Mouse (Mus musculus) CH12F3 (cell line): ENCODE data around the gene Creb5.

Experiments used
- in situ Hi-C: fragments of 300-500 bp; cut with MboI; formaldehyde crosslinking; loops from 2 replicates; pipeline ENCODE4 v1.14.3; 2020; ENCODE audit warnings: low sequenced_read_pairs

Creb5 gene

DNA sequence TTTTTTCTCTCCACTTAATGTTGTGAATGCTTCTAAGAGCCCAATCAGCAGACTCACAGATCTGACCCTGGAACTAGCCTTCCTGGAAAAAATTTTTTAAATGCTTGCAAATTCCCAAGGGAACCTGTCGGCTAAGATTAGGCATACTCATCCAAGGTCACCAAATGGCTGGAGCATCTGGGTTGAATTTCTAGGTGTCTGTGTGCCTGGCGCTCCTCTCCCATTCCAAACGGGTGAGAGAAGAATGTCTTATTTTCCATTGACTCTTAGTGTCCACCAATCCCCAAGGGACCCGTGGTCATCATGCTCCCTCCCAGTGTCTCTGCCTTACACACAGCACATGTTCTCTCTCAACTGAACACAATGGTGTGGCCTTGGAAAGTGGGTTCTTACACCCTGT, 244.4 kb downstream of the Creb5 start:
- in situ Hi-C loops: no loop called here

DNA sequence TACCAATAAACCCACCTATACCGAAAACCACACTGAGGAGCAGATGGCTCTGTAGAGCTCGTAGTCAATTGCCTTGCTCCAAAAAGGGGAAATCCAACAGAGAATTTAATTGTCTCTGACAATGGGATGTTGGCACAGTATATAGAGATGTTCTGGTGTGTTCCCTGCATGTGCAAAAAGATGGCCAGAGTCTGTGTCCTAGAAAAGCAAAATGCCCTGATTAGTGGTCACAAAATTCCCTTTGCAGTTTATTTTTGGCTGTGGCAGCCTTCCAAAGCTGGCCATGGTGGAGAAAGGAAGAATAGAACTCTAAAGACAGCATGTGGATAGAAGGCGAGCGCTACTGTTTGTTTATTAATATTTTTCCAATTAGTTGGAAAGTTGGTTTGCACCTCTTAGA, 250.5 kb downstream of the Creb5 start:
- in situ Hi-C loops: no loop called here

DNA sequence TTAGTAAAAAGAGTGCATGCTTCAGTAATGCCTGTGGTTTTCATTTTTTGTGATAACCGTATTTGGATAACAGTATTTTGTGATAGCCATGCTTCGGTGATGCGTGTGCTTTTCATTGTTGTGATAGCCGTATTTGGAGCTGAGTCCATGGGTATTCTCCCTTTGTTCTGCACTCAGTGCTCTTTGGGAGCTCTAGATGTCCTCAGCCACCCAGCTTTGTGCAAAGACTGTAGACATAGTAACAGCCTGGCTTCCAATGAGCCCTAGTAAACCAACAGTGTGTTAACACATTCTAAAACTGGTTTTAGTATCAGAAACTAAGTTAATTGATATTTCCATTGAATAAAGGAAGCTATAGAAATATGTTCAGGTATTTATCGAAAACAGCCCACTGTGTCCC, 254.7 kb downstream of the Creb5 start:
- in situ Hi-C loops: no loop called here

DNA sequence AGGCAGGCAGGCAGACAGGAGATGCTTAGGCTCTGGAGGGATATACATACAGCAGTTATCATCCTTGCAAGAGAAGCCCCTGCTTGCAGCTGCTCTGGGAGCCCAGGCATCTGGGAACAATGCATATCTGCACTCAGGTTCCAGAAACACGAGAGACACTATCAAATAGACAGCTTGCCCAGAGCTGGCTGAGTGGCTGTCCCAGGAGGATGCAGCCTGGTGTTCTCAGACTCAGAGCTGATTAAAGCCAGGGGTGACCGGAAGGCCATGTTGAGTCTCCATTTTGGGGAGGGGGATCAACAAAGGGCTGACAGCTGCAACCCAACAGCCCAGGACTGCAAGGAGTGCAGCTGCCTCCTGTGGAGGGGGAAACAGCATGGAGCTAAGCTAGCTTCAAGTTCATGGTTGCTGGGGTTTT, 258.4 kb downstream of the Creb5 start:
- in situ Hi-C loops: no loop called here

DNA sequence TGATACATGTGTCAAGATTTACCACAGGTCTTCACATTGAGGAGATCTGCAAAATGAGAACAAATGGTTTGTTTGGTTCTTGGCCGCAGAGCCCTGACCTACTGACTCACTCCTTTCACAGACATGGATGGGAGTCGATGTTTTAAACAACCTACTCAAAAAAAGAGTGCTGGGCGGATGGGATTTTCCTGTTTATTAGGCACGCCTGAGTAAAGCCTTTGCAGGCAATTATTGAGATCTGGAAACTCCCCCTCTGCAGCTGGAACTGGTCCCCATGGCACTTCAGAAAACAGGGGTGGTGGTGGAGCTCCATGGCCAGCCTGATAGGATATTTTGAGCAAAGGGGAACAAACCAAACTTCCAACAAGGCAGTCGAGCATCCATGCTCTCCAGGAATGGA, 258.9 kb downstream of the Creb5 start:
- in situ Hi-C loops: no loop called here

DNA sequence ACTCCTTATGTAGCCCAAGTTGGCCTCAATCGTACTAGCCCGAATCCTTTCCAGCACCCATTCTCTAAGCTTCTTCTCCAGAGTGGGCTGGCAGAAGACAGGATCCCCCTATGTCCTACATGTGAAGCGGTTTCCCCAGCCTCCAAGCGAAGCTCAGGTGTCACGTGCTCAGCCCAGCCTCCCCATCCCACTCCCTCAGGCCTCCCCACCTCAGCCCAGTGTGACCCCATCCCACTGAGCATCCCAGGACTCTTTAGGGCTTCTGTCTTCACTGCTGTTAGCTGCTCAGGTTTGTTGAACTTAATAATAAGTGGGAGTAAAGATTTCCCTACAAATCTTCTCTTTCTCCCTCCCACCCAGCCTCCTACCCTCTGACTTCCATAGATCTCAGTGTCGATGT, 261.2 kb downstream of the Creb5 start:
- in situ Hi-C loops: no loop called here

DNA sequence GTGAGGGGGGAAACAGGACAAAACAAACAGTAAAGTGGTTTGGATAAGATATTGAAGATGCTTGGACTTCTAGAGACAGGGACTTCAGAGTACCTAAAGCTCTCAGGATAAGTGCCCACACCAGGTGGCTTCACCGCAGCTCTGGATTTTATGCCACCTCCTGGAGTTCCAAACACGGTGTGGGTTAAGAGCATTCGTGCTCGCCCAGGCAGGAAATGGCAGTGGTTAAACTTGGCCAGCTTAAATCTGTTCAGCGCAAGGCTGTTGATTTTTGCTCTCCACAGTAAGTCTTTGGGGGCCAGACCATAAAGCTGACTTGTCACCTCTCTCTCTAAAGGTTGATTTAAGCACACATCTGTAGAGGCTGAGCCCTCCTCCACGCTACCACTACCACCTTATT, 262.3 kb downstream of the Creb5 start:
- in situ Hi-C loops: no loop called here

DNA sequence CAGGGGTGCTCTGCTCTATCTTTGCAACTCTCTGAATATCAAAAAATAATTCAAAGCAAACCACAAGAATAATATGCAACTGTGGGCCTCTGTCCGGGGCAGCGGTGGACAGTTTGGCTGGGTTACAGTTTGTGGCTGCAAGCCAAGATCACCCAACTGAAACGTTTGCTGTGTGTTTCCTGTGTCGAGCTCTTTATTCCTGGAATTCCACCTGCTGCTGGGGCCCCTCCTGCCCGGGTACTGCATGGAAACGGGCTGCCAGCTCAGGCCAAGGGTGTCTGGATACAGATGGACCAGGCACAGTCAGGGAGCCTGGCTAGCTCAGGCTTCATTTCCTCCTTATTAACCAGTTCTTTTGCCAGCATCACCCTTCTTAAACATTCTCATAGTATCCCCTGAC, 269.0 kb downstream of the Creb5 start:
- in situ Hi-C loops: no loop called here

DNA sequence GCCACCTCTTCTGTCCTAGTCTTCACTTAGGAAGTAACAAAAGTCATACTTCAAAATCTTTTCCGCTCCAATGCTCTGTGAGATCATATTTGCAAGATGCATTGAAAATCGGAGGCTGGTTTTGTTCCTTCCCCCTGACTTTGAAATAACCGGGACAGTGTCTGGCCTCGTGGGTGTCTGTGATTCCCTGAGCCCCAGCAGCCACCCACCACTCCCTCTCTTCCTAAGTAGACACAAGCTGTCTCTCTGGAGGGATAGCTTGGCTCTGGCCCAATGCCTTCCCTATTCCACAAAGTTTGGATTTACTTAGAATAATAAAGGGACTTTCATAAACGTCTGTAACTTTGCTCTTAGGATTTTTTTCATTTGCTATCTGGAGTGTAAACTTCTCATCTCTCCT, 273.9 kb downstream of the Creb5 start:
- in situ Hi-C loops: no loop called here

DNA sequence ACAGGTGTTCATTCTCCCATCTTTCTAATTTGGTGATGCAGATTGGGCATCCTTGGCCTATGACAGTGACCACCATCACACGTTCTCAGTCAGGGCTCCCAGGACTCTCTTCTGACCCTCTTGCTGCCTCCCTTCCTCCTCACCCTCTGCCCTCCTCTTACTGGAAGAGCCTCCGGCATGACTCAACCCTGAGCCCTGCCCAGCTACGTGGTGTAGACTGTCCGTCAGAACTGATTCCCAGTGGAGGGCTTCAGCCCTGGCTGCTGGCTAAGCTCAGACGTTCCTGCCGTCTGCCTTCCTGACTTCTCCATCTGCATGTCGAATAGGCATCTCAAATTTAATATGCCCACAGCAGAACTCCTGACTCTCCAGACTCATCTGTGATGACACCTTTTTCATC, 275.5 kb downstream of the Creb5 start:
- in situ Hi-C loops: no loop called here

DNA sequence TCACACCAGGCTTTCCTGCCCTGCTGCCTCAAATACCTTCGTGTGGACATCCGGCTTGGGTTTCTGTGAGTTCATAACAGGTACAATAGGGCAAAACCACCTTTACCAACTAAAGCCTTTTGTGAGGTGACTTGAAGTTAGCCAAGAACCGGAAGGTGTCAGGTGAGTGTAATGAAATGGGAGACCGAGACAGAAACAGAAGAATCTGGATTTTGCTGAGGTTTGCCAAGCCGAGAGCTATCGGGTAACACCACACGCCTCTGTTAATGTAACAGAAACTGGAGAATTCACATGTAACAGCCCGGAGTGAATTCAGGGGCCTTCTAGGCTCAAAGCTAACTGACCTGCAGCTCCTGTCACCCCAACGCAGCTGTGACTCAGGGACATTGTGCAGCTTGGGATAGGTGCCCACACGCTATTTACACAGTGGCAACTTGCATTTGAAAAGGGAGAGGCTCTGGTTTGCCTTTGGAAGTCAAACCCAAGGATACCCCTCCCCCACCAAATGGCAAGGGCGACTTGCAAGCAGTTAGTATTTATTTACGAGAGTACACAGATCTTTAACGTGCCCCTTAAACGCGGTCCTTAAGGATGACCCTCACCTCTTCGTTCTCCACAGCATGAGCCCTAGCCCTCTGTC, 276.6 kb downstream of the Creb5 start:
- in situ Hi-C loops: no loop called here

DNA sequence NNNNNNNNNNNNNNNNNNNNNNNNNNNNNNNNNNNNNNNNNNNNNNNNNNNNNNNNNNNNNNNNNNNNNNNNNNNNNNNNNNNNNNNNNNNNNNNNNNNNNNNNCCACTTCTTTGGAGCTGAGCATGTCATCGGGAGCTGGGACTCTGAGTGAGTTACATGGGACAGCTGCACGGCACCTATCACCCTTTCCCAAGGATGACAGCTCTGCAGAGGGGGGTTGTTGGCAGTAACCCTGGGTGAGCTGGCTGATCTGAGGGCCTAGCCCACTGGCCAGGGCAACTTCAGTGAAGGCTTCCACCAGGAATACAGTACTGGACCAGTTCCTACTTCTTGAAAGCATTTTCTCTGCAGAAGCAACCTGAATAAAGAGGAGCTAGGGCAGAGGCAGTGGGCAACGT, 282.4 kb downstream of the Creb5 start:
- in situ Hi-C loops: no loop called here

DNA sequence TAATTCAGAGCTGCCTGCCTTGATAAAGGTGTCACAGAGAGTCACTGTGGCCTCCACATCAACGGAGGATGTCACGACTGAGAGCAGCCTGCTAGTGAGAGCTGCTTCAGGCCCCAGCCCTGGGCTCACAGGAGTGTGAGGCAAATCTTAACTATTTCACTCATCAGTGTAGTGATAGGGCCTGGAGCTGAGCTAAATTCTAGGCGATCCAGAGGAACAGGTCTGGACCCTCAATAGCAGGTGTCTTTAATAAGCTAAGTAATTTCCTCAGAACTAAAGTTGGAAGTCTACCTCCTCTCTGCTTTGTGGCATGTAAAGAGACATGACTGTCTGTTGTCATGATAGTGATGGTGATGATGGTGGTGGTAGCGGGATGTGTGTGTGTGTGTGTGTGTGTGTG, 283.8 kb downstream of the Creb5 start:
- in situ Hi-C loops: no loop called here

DNA sequence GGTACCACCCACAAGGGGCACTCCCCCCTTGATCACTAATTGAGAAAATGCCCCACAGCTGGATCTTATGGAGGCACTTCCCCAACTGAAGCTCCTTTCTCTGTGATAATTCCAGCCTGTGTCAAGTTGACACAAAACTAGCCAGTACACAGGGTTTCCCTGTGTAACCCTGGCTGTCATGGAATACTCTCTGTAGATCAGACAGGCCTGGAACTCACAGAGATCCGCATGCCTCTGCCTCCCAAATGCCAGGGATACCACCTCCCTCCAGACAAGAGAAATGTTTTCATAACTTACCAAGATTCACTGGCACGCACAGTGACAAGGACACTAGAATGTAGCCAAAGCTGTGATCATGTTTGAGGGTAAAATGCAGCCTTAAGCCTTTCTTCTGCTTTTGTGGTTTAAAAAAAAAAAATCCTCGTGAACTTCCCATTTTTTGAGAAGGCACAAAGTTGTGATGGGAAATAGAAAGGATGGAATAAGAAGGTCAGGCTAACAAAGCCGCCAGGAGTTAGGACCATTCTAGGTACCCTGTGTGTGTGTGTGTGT, 284.6 kb downstream of the Creb5 start:
- in situ Hi-C loops: no loop called here

DNA sequence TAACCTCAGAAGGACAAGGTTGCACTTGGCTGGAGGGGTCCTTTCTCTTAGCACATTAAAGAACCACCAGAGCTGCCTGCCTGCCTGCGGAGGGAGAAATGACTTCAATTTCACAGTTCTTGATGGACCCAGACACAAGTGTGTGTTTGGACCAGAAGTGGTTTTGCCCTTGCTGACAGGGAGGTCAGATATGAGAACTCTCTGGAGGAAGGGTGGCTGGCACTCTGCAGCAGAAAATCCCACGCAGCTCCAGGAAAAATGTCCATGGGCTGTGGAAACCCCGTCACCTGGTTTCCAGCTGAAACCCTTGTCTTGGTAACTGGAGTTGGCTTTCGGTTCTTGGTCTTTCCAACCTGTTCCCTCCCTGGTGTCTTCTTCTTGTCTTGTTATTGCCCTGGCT, 285.4 kb downstream of the Creb5 start:
- in situ Hi-C loops: no loop called here

DNA sequence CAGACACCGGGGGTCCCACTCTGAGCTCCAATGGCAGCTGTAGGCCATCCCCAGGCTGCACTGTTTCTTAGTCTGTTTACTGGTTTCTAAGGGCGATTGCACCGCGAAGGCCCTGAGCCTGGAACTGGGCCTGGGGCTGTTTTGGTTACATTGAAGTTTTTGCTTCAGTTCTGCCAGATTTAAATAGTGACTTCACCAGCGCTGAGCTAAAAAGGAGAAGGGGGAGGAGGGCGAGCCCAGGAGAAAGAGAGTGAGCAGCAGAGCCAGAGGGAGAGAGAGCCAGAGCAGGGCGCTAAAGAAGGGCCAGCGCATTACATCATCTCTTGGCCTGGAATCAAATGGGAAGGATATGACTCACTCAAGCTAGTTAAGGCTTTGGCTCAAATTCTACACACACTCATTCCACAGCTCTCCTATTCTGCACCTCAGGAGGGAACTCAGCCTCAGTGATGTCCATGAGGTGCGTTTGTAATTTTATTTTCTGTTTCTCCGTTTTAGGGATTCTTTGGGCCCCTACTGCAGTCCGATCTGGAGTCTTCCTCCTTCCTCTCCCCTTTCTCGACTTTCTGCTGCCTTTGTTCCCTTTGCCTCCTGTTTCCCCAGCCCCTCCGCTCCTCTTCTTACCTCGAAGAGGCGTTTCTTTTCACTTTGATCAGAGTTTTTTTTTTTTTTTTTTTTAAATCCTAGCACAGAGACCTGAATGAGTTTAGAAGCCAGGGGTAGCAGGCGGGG, 286.1 kb downstream of the Creb5 start:
- in situ Hi-C loops: no loop called here

DNA sequence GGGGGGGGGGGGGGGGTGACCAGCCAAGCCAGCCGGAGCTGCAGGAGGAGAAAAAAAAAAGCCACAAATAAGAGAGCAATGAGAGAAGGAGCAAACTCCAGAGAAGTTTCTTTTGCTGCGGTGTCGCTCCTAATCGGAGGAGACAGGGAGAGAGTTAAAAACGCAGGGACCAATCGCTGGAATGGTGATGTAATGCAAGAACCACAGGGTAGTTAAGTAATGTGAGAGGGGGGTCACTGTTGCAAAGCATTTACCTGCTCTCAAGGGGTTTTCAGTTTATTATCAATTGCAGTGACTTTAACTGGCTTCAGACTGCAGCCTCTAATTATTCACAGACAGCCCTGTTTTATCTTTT, 286.6 kb downstream of the Creb5 start:
- in situ Hi-C loops: no loop called here

DNA sequence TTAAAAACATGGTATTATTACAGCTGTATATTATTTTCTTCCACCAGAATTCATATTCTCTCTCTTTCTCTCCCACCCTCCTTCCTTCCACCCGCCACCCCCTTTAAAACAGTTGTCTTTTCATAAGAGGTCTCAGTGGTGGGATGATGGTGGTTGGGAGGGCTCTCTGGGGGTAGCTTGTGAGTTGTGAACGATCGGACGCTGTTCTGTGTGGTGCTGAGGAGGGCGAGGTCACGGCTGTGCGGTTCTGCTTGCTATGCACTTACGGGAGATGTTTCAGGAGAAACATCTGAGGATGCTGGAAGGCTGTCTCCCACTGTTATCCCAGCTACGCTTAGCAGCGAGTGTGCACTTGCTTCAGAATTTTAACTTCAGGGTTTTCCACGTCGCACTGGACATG, 287.0 kb downstream of the Creb5 start:
- in situ Hi-C loops: no loop called here

DNA sequence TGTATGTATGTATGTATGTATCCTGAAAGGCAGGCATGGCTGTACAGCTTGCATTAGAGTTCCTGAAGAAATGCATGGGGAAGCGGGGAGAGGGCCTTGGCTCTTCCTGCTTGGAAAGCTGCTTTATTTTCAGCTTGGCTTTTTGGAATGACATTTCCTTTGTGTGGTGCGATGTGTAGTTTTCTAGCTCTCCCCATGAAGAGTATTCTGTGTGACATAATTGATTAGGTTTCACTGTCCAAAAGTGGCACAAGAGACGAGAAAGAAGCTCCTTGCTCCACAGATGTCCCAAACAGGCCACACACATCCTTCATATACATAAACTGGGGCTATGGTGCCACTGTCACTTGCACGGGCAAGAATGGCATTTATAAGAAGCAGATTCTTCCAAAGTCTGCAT, 288.1 kb downstream of the Creb5 start:
- in situ Hi-C loops: no loop called here

DNA sequence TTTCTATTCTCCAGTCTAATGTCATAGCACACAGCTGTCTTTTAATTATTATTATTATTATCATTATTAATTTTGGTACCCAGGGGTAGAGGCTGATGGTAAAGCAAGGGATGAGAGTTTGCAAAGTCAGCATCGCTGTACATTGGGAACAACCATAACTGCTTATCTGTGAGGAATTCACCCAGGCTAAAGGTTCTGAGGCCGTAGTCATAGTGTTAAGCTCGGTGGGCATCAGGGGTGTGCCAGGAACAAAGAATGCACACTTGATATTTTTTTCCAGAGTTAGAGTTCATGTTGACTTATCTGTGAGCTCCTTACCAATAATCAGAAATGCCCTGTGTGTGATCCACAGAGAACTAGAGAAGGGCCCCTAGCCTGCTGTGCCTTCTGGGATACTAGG, 288.8 kb downstream of the Creb5 start:
- in situ Hi-C loops: no loop called here

DNA sequence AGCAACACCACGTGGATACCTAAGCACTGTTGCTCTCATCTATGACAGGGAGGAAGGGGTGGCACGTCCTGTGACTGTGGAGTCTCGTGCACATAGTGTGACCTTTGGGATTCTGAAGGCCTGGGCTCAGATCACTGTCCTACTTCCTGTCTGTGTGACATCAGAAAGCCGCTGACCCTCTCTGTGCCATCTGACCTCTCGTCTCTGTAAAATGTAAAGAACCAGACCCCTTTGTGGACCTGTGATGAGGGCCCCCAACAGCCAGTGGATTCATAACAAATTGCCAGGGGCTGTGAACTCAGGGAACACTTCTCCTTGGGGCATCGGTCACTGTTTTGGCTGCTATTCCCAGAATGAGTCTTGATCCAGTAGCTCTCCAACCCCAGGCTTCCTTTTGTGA, 289.8 kb downstream of the Creb5 start:
- in situ Hi-C loops: no loop called here

DNA sequence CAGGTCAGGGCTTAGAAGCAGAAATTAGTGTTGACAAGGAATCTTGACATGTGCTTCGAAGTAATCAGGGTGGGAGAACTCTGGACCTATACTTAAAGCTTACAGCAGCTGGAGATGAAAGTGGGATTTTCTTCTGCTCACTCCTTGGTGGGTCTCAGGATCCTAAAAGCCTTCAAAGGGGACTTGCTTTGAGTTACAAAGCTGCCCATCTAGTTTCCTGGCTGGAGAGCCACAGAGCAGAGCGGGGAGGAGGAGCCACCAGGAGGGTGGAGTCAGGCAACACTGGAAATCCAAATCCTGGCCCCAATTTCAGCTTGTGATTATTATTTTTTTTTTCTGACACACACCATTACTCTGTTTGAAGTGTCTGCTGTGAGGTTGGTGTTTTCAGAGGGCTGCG, 290.7 kb downstream of the Creb5 start:
- in situ Hi-C loops: no loop called here

DNA sequence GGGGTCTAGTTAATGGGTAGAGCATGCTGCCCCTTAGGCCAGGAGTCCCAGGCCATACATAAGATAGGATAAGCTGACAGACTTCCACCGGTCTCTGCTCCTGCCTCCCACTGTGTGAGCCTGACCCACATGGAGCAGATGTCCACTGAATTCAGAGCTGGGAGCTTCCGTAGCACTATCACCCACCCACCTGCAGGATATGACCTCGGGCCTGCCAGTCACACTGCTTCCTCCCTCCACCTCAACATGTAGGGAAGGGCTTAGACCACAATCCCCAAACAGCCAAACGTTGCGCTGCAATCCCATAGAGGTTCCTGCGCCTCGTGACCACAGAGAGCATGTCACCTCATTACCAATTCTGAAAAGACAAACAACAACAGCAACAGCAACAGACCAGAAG, 293.3 kb downstream of the Creb5 start:
- in situ Hi-C loops: no loop called here
